Mouse (Mus musculus) heart, postnatal 36 days (tissue): ENCODE results near the gene Sema5a. TPM values are rescaled to one million over a fixed set of nuclear protein-coding genes. Genes with fewer than 3 reads are reported as not detected.

Experiments used
- DNase-seq, 2 experiments: peaks; one replicate each; pipeline ENCODE4 v3.0.0; 2021 to 2022
- intact Hi-C: fragments of 180-260 bp; cut with DNase I; formaldehyde crosslinking; loops from one replicate; pipeline ENCODE4 v1.15.1; 2025
- total RNA-seq, 2 experiments: library from RNA; stranded (reverse); gene quantifications; 2 replicates each; pipeline ENCODE4 v1.2.3; 2021

The Sema5a gene
- total RNA-seq, 2 experiments from 2014 or later = 9.2 to 12.6 TPM

DNA sequence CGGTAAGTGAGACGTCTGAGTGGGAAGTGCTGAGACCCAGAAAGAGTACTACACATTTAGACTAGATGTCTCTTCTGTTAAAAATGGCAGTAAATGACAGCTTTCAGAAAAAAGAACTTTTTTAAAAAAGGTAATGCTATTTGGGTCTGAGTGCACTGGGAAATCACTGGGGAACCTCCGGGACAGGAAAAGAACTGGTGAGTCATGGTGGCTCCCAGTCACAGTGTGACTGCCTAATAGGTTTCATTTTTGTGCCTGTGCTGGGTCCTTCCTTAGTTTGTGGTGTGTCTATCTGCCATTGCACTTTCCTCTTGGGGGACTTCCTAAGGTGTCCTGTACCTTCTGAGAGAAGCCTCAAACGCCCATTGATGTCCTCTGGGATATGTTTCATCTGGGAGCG, 102.7 kb downstream of the Sema5a start:
- intact Hi-C loops = loop anchor here (5.0 kb wide), 1 partner anchor 100 kb away; no protein-coding TSS in a partner anchor
- no peak for DNase-seq

DNA sequence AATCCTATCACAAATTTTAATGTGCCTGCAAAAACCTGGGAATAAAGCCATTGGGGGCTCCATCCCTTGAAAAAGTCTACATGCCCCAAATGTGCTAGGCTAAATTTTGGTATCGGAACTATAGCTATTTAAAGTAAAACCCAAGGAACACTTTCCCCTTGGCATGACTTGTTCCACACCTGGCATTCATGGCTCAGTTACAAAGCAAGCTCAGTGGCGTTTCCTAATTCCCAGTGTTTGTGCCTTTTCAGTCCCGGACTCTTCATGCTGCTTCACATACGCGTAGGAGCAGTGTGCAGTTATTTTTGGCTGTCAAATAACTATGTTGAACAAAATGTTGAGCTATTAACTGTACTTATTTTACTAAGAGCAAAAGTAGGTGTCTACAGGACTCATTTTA, 104.7 kb downstream of the Sema5a start:
- intact Hi-C loops = loop anchor here (5.0 kb wide), 1 partner anchor 102 kb away; no protein-coding TSS in a partner anchor
- no peak for DNase-seq

DNA sequence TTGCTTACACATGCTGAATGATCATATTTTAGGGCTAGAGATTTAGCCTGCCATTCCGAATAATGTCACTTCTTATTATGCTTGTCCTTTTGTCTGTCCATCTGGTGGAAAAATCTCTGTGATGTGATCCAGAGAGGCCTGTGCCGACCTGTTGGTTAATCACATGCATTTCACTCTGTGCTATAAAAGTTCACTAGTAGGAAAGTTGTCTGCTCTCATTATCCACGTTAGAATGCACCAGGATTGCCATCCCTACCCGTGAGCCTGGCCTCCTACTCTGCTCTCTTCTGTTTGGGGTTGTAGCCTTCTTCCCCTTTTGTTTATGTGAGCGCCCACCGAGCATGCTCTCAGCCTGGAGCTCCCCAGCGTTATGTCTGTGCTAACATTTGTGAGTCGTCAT, 108.4 kb downstream of the Sema5a start:
- DNase-seq = no peak
- intact Hi-C loops = no loop called here

DNA sequence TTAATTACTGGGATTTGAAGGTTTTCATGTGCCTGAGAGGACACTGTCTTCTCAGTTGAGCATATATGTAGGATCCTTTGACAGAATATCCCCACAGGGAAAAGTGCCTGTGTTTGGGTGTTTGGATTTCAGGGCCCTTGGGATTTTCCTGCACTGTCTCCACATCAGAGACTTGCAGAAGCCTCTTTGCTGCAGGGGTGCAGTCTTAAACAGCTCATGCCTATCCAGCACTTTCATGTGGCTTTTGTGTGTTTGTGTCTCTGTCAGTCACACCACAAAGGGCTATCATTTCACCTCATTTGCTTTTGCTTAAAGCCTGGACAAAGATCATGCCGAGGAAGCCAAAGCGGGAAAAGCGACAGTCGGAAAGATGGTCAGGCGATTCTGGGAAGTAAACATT, 108.9 kb downstream of the Sema5a start:
- DNase-seq = no peak
- intact Hi-C loops = no loop called here

DNA sequence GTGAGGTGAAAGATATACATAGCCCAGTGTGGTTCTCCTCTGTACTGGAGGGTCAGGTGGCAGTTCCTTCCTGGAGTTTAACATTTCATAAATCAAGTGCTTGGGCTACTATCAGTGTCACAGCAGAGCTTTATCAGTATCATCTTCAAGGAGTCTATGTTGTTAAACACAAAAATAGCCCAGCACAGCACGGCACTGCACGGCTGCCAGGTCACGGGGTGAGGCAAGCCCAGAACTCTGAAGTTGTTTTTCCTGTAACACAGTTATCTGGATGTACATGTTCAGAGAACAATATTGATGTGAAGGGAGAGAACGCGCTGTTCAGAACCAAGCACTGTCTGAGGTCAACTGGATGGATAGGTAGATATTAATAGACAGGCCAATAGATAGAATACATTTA, 112.2 kb downstream of the Sema5a start:
- peak; percentile 4 to 19 for DNase-seq
- intact Hi-C loops = no loop called here

DNA sequence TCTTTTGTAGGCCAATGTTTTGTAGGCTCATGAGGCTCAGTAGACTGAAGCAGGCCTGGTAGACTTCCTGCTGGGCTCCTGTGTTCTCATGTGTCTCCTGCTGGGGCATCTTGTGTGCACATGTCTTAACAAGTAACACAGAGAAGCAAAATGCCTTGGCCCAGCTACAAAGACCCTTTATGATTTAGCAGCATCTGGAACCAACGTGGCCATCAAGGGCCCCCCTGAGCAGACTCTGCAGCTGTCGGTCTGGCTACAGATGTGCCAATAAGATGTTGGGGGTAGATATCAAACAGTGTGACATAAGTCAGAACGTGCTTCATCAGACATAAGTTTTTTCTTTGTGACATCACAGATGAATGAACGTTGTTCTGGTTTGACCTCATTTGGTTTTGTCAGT, 123.2 kb downstream of the Sema5a start:
- DNase-seq = no peak
- intact Hi-C loops = no loop called here

DNA sequence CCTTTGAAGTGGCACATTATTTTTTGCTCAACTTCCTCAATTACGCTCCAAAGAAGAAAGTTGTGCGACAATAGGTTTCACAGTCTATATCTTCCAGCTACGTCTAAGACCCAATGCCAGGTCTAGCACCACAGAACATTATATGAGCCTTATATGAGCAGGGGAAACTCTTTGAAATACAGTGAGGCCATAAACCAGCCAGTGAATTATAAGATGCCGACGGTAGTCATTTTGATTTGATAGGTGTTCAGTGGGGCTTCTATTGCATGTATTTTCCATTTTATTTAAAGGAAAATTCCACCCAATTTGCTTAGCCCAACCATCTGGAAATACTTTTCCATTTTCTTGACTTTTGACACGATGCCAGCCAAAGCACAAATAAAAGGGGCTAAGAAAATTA, 126.3 kb downstream of the Sema5a start:
- DNase-seq = no peak
- intact Hi-C loops = no loop called here

DNA sequence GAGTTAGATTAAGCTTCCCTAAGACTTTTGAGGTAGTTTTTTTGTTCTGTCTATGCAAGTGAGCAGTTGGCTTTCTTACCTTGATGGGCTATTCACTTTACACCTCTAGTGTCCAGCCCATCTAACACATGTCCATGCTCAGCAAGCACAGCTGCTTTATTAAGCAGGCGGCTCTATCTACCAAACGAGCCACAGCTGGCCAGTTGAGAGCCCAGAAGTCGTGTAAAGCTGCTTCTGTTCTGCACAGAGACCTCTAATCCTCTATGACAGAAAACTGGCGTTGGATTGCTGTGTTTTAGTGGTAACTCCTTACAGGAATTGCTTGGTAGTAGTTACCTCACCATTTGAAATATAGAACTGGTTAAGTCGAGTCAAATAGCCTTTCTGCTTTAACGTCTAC, 126.8 kb downstream of the Sema5a start:
- no peak for DNase-seq
- intact Hi-C loops = no loop called here

DNA sequence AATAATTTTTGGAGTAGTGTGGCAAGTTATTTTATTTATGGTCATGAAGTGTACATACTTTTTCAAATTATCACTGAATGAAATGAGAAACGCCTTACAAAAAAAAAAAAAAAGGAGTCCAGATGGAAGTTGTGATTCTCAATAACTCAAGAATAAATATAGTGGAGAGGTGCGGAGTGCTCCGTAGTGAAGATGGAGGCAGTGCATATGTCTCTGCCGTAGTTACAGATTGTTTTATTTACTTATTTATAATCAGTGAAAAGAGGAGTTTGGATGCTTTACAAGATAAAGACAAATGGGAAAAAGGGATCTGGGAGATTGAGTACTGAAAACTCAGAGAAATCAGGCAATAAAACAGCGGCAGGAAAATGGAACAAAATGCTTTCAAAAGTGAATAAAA, 131.7 kb downstream of the Sema5a start:
- DNase-seq = no peak
- intact Hi-C loops = no loop called here

DNA sequence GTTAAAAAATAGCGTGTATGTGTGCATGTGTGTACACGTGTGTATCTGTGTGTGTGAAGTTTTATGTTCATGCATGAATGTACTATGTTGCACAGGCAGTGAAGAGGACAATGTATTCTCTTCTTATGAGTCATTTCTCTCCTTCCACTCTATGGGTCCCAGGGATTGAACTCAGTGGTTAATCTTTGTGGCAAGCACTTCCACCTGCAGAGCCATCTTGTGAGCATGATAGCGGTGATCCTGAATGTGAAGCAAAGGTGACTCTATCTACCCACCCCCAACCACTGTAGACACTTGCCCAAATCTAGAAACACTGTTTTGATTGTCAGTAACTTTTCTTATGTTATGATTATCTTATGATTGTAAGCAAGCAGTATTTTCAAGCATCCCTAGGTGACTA, 133.2 kb downstream of the Sema5a start:
- DNase-seq = no peak
- intact Hi-C loops = no loop called here

DNA sequence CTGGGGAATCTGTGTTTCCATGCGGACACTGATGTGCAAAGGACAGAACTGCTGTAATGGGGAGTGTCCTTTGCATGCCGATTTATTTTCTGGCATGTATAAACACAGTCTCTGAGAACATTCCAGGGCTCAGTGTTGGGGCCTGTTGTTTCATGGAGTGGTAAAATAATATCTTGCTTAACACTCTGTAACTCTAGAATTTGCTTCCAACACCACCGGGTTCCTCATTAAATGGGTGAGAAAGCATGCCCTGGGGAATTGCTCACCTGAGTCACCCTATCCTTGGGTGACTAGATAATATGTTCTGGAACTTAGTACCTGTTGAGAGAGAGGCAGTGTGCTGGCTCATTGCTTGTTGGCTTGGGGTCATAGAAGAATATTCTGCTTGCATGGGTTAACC, 135.7 kb downstream of the Sema5a start:
- DNase-seq = no peak

DNA sequence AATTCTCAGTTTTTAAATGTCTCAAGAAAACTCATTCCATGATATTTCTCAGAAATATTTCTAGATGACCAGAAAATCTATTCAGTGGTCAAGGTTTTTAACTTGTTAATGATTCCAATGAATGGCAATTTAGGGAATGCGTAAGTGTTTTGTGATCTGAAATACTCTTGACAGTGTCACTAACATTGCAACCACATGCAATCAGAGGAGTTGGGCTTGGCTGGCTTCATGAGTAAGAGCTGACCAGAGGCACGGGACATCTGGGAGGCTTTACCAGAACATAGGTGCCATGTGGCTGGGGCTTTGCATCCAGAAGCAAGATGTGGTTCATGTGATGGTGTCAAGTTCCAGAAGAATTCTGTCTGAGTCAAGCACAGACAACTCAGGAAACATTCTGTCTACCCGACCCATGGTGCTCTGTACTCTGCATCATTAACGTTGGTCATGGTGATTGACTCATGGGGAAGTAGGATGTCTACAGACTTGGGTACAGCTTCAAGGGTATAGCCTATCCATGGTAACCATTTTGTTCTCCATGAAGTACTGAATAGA, 138.4 kb downstream of the Sema5a start:
- DNase-seq = no peak
- intact Hi-C loops = no loop called here

More for the DNA sequence above, 135.7 kb downstream of the Sema5a start:
- intact Hi-C loops = no loop called here

DNA sequence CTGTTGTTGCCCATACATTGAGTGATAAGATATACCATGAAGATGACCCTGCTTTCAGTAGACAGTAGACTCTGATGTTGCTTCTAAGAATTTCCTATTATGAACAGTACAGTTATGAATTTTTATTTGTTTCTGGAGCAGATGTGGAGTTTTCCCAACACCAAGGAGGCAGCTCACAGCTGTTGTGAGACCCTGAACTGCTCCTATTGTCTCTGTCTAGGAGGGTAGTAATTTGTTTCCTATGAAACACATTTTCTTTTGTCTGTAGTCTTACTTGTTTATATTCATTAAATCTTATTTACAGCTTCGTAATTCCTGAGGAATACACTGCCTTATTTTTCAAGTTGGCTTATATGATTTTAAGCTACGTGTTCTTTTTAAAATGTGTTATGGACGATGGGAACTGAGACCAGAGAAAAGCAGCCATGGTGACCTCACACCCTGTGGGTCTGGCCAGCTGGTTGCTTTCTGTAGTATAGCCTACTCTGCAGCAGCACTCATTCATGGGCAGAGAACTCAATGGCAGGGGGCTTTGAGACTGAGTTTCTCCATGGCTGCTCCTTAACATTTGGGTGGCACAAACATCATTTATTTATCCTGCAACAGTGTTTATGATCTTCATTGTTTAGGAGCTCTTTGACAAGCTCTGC, 151.8 kb downstream of the Sema5a start:
- intact Hi-C loops = no loop called here
- DNase-seq = no peak

DNA sequence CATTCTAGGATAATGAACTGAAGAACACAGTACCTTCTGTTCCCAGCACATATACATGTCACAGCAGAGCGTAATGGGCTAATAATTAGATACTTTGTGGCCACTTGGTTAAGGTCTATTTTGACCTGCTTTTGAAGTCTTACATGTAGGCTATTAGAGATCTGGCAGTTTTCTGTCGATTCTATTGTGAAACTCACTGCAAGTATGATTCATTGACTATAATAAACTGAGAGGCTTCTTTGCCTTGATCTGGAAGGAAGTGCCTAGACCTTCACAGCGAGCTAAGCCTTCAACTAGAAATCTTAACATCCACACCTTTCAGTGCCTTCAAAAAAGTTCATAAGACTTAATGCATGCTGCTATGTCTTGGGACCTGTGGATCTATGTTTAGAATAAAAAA, 152.5 kb downstream of the Sema5a start:
- DNase-seq = no peak
- intact Hi-C loops = no loop called here

DNA sequence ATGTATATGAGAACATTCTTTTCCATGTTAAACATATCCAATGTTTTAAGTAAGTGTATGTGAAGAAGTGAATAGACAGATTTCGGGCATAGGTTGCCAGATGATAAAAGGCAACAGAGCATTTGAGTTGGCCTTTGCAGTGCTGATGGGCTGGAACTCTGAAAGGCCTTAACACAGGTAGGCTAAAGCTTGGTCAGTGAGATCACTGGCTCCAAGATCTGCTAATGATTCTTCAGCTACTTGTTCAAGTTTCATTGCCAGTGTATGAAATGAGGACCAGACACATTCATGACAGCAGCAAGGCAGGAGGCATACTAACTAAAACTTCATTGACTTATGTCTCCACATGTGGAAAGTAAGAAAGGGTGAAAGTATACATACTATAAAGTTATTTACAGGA, 154.1 kb downstream of the Sema5a start:
- intact Hi-C loops = no loop called here

DNA sequence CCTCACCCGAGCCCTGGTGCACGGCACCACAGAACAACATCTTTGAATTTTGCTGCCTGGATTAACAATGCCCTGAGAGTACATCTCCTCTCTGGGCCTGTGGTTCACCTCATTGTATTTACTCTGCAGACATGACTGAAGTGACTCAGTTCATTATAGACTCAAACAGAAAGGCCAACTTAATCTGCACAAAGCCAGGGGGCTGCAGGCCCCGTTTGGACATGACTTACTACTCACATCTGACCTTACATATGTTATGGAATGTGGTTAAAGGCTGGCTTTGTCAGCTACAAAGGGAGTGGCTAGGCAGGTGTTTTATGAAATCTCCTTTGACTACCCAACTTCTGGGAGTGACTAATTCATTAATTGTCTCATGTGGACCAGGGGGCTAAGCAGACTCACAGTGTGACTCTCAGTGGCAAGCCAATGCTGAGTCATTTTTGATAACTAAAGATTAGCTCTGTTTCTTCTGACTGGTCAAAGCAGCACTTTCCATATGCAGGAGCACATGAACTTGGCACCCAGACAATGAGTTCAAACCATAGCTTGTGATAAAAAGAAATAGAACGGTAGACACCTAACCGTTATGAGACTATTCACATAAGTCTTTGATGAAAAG, 157.4 kb downstream of the Sema5a start:
- intact Hi-C loops = no loop called here

More for the DNA sequence above, 154.1 kb downstream of the Sema5a start:
- no peak for DNase-seq

DNA sequence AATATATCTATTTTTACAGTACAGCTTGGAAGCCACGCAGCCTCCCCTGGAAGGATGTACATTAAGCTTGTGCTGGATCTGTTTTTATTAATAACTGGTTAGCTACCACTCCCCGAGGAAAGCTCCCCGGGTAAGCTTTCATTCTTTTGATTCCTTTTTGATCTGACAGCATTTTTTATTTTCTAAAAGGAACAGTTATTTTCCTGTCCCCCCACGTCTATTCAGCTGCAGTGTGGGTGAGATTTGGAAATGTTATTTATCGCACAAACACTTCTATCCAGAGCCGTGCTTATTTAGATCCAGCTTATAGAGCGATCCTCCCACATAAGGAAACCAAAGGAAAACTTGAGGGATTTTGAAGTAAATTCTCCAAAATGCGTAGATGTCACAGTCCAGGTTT, 158.7 kb downstream of the Sema5a start:
- intact Hi-C loops = no loop called here
- DNase-seq = no peak

More for the DNA sequence above, 157.4 kb downstream of the Sema5a start:
- no peak for DNase-seq

DNA sequence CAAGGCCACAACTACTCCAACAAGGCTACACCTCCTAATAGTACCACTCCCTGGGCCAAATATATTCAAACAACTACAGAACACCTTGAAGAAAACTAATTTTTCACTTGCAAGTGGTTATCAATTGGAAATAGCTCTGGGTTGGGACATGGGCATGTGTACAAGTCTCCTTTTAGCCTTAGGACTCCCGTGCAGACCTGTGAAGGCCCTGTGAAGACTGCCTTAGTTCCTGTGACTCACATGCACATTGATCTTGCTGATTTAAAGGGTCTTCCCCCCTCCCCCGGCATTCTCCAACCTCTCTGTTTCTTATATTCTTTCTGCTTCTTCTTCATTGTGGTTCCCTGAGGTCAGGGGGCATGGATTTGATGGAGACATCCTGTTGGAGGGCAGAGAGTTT, 161.8 kb downstream of the Sema5a start:
- no peak for DNase-seq
- intact Hi-C loops = no loop called here

DNA sequence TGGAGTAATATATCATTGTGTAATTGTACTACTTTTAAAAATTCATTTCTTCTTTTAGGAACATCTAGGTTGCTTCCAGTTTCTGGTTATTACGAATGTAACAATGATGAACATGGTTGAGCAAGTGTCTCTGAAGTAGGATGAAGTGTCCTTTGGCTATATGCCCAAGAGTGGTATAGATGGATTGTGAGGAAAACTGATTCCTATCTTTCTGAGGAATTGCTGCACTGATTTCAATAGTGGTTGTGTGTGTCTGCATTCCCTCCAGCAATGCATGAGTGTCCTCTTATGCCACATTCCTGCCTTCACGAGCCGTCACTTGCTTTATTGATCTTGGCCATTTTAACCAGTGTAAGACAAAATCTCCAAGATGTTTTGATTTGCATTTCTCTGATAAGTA, 163.2 kb downstream of the Sema5a start:
- intact Hi-C loops = no loop called here
- no peak for DNase-seq

DNA sequence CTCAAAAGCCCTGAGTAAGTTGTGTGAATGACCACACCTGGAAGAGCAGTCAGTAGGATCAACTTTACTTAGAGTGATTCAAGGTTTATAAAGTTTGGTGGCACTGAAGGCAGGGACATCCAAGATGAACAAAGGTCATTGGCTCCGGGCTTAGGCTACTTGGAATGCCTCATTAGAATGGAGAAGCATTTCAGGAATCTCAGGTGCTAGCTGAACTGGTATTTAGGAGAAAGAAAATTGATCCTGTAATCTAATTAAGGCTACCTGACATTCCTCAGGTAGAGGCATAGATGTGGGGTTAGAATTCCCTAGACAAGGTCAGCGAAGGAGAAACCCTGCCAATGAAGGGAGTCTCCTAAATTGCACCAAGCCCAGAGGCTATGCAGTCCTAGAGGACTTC, 171.7 kb downstream of the Sema5a start:
- DNase-seq = no peak
- intact Hi-C loops = no loop called here

DNA sequence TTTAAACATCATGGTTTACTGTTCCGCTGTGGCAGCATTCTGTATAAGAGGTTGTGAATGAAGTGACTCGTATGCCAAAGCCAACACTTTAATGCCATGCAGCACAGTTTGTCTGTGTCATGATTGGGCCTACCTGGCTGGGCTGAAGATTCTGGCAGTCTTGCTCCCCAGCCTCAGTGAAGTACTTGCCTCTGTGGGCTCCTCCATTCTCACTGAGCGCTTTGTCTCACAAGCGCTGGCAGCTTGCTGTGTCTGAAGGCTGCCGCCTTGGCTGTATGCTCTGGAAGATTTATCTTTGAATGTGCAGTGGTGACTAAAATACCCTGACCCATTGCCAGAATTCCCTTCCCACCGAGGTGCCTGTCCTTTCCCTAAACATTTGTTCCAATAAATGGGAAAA, 178.0 kb downstream of the Sema5a start:
- peak in 1 of 2 experiments; percentile 11 for DNase-seq
- intact Hi-C loops = no loop called here

DNA sequence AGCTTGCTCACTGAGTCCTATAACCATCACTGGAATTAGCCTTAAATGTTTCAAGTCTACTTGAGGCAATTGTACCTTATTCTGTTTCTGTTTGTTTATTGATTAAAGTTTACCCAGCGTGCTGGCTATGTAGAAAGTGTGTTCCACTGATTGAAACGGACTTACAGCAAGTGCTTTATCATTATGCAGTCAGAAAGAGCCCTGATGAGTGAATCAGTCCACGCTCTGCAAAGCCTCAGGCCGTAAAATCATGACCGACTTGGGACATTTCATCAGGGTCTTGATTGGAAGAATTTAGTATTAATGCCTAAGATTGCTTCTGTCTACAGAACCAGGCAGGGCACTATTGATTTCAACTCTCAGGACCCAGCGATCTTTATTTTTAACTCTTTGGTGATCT, 178.5 kb downstream of the Sema5a start:
- intact Hi-C loops = no loop called here
- no peak for DNase-seq
